Mouse (Mus musculus) small intestine, adult 2 months (tissue): ENCODE measurements around the gene Myo5a.

ENCODE experiments used
- CTCF ChIP-seq: fragments of 200-500 bp; IDR thresholded peaks from 2 replicates; pipeline ENCODE4 v1.5.1; 2012; ENCODE audit warnings: low read depth, mild to moderate bottlenecking, control low read depth, inconsistent platforms, low read length, moderate library complexity, mixed read lengths; ENCODE audit not compliant: insufficient replicate concordance, insufficient read length; ENCODE audit errors: extremely low read depth
- POLR2A ChIP-seq: fragments of 200-500 bp; IDR thresholded peaks from 2 replicates; pipeline ENCODE4 v1.6.1; 2012; ENCODE audit warnings: low read depth, mild to moderate bottlenecking, control low read depth, inconsistent platforms, low read length, moderate library complexity

GRCm38 (mm10) chr9:75130553-75130952, 59.7 kb downstream of the Myo5a start:
- no peak for TF ChIP-seq POLR2A
- no peak for TF ChIP-seq CTCF
